Mouse (Mus musculus): ENCODE measurements around the gene Ms4a10.

Ms4a10 gene

GRCm38 (mm10) chr19:10959085-10959977, 15.1 kb downstream of the Ms4a10 start:
- DNase-seq (ENCODE audit: low read depth, low spot score), result peak; percentile 82

- no peak for DNase-seq (ENCODE audit: low read depth, low spot score)
These were observed 22.2 kb downstream of the Ms4a10 start for GRCm38 (mm10) chr19:10952021-10952939.

GRCm38 (mm10) chr19:10949558-10949957, 24.9 kb downstream of the Ms4a10 start:
- DNase-seq (ENCODE audit: low read depth, low spot score), result no peak

GRCm38 (mm10) chr19:10949112-10949511, 25.4 kb downstream of the Ms4a10 start, which contains the start of gene Ccdc86:
Ccdc86 (minus strand) TSS chr19:10949266.
- peak; percentile 99 for DNase-seq (ENCODE audit: low read depth, low spot score)

- no peak for DNase-seq (ENCODE audit: low read depth, low spot score)
These were observed 26.1 kb downstream of the Ms4a10 start for GRCm38 (mm10) chr19:10948416-10948815.

GRCm38 (mm10) chr19:10947219-10947618, 27.3 kb downstream of the Ms4a10 start:
- DNase-seq (ENCODE audit: low read depth, low spot score), result no peak

GRCm38 (mm10) chr19:10946506-10946905, 28.0 kb downstream of the Ms4a10 start:
- DNase-seq (ENCODE audit: low read depth, low spot score), result no peak

GRCm38 (mm10) chr19:10943955-10944354, 30.5 kb downstream of the Ms4a10 start:
- no peak for DNase-seq (ENCODE audit: low read depth, low spot score)

GRCm38 (mm10) chr19:10940801-10941457, 33.5 kb downstream of the Ms4a10 start:
- peak; percentile 48 for DNase-seq (ENCODE audit: low read depth, low spot score)

GRCm38 (mm10) chr19:10940097-10940800, 34.2 kb downstream of the Ms4a10 start:
- DNase-seq (ENCODE audit: low read depth, low spot score), result peak; percentile 89

GRCm38 (mm10) chr19:10938771-10939170, 35.7 kb downstream of the Ms4a10 start:
- DNase-seq (ENCODE audit: low read depth, low spot score), result no peak

- DNase-seq (ENCODE audit: low read depth, low spot score), result no peak
These were observed 37.3 kb downstream of the Ms4a10 start, which contains the start of gene Ptgdr2 for GRCm38 (mm10) chr19:10937110-10937563. Ptgdr2 (plus strand) TSS chr19:10937160.

GRCm38 (mm10) chr19:10936077-10936476, 38.4 kb downstream of the Ms4a10 start:
- no peak for DNase-seq (ENCODE audit: low read depth, low spot score)

GRCm38 (mm10) chr19:10935029-10935428, 39.4 kb downstream of the Ms4a10 start:
- DNase-seq (ENCODE audit: low read depth, low spot score), result no peak

GRCm38 (mm10) chr19:10930641-10931040, 43.8 kb downstream of the Ms4a10 start:
- no peak for DNase-seq (ENCODE audit: low read depth, low spot score)

- no peak for DNase-seq (ENCODE audit: low read depth, low spot score)
These were observed 47.8 kb downstream of the Ms4a10 start for GRCm38 (mm10) chr19:10926666-10927065.

- peak; percentile 26 for DNase-seq (ENCODE audit: low read depth, low spot score)
These were observed 48.3 kb downstream of the Ms4a10 start for GRCm38 (mm10) chr19:10926123-10926621.

- no peak for DNase-seq (ENCODE audit: low read depth, low spot score)
These were observed 50.2 kb downstream of the Ms4a10 start for GRCm38 (mm10) chr19:10924220-10924619.

GRCm38 (mm10) chr19:10921058-10921457, 53.4 kb downstream of the Ms4a10 start:
- DNase-seq (ENCODE audit: low read depth, low spot score), result no peak

- no peak for DNase-seq (ENCODE audit: low read depth, low spot score)
These were observed 53.9 kb downstream of the Ms4a10 start, which contains the start of gene Zp1 for GRCm38 (mm10) chr19:10920532-10920931. Zp1 (minus strand) TSS chr19:10920632.

Measured in forelimb bud, embryonic 11.5 days (tissue).